Mouse (Mus musculus) C2C12 (cell line): Measurements from ENCODE around the gene Dnajb6. TPM values are rescaled to one million over a fixed set of nuclear protein-coding genes. Genes with fewer than 3 reads are reported as not detected.
A peak's percentile ranks its signal among the peaks of the same experiment; 100 is the strongest.

Experiments
- H3K27me3 ChIP-seq: one replicate; pipeline ENCODE4 v1.6.1; 2011; ENCODE audit not compliant: control insufficient read depth, insufficient read depth, insufficient read length
- H3K36me3 ChIP-seq: one replicate; pipeline ENCODE4 v1.6.1; 2011; ENCODE audit not compliant: control insufficient read depth, insufficient read depth
- H3K4me3 ChIP-seq: one replicate; pipeline ENCODE4 v1.5.1; 2011; ENCODE audit warnings: mild to moderate bottlenecking, control low read depth; ENCODE audit not compliant: poor library complexity, insufficient read depth, severe bottlenecking
- H3K79me2 ChIP-seq: one replicate; pipeline ENCODE4 v1.6.1; 2011; ENCODE audit not compliant: control insufficient read depth, insufficient read depth
- H3K79me3 ChIP-seq: one replicate; pipeline ENCODE4 v1.6.1; 2011; ENCODE audit warnings: low read depth, control low read depth
- H3ac ChIP-seq: one replicate; pipeline ENCODE3; 2011; ENCODE audit warnings: low read depth; ENCODE audit not compliant: control insufficient read depth, insufficient read length
- CEBPB ChIP-seq: IDR thresholded peaks from one replicate; pipeline ENCODE4 v1.6.1; 2011; ENCODE audit warnings: low read depth, mild to moderate bottlenecking, control low read depth, moderate library complexity
- CTCF ChIP-seq: IDR thresholded peaks from one replicate; pipeline ENCODE4 v1.5.1; 2011; ENCODE audit not compliant: control insufficient read depth, insufficient read depth, insufficient read length
- FOSL1 ChIP-seq: IDR thresholded peaks from one replicate; pipeline ENCODE4 v1.8.0; 2011; ENCODE audit warnings: mild to moderate bottlenecking, low read length; ENCODE audit not compliant: poor library complexity, insufficient read depth, severe bottlenecking
- MAX ChIP-seq: IDR thresholded peaks from one replicate; pipeline ENCODE4 v1.6.1; 2011; ENCODE audit warnings: mild to moderate bottlenecking, control low read depth
- MYOD1 ChIP-seq: IDR thresholded peaks from one replicate; pipeline ENCODE4 v1.6.1; 2011; ENCODE audit warnings: low read depth; ENCODE audit not compliant: control insufficient read depth, insufficient read length
- MYOG ChIP-seq: IDR thresholded peaks from one replicate; pipeline ENCODE4 v1.6.1; 2011; ENCODE audit not compliant: control insufficient read depth, insufficient read length; ENCODE audit errors: extremely low read depth
- USF1 ChIP-seq: IDR thresholded peaks from one replicate; pipeline ENCODE4 v1.6.1; 2011; ENCODE audit warnings: low read depth, mild to moderate bottlenecking, control low read depth, moderate library complexity
- polyA plus RNA-seq: library from polyadenylated mRNA; unstranded; fragments of >200 nt; fragmentation: generic; extraction: Trizol; gene quantifications from one replicate; pipeline ENCODE4 v1.2.1, GENCODE M21; 2012; ENCODE audit warnings: missing spikeins

The Dnajb6 gene
- polyA plus RNA-seq, 1 experiment, result 79.7 TPM

GRCm38 (mm10) chr5:29847494-29847893 is 112.0 kb downstream of the Dnajb6 start:
- Histone ChIP-seq H3K36me3 (no peaks in the 10 kb centered on the region), H3K4me3 (no peak overlapping the region), H3K27me3 (no peaks in the 10 kb centered on the region), H3ac (no peak overlapping the region), H3K79me2 (no peaks in the 10 kb centered on the region), H3K79me3 (no peaks in the 10 kb centered on the region)
- TF ChIP-seq FOSL1 (no peak), USF1 (no peak), MYOG (no peak), CEBPB (no peak), MYOD1 (no peak), MAX (no peak), CTCF (no peak)

GRCm38 (mm10) chr5:29848091-29848490 is 112.6 kb downstream of the Dnajb6 start:
- TF ChIP-seq MAX (no peak), FOSL1 (no peak), MYOD1 (no peak), MYOG (no peak), USF1 (no peak), CTCF (no peak), CEBPB (no peak)
- Histone ChIP-seq H3ac (no peak overlapping the region), H3K36me3 (no peaks in the 10 kb centered on the region), H3K4me3 (no peak overlapping the region), H3K79me3 (no peaks in the 10 kb centered on the region), H3K27me3 (no peaks in the 10 kb centered on the region), H3K79me2 (no peaks in the 10 kb centered on the region)

- no peak for TF ChIP-seq MYOD1
- TF ChIP-seq MYOG, result no peak
- no peak for TF ChIP-seq USF1
- no peak for TF ChIP-seq CEBPB
- no peak for TF ChIP-seq FOSL1
- TF ChIP-seq CTCF, result no peak
- Histone ChIP-seq H3K79me2 (no peaks in the 10 kb centered on the region), H3K79me3 (no peaks in the 10 kb centered on the region), H3ac (no peak overlapping the region), H3K36me3 (no peaks in the 10 kb centered on the region), H3K4me3 (no peak overlapping the region), H3K27me3 (no peaks in the 10 kb centered on the region)
These were observed 116.9 kb downstream of the Dnajb6 start for GRCm38 (mm10) chr5:29852376-29852775.

- no peak overlapping the region for H3ac ChIP-seq
- no peaks in the 10 kb centered on the region for H3K79me2 ChIP-seq
- no peaks in the 10 kb centered on the region for H3K27me3 ChIP-seq
- no peaks in the 10 kb centered on the region for H3K36me3 ChIP-seq
- no peak for TF ChIP-seq USF1
- H3K79me3 ChIP-seq, result no peaks in the 10 kb centered on the region
- no peak overlapping the region for H3K4me3 ChIP-seq
These were observed 117.5 kb downstream of the Dnajb6 start for GRCm38 (mm10) chr5:29853035-29853434.

- no peaks in the 10 kb centered on the region for H3K27me3 ChIP-seq
- TF ChIP-seq FOSL1 (no peak), MYOG (no peak), MAX (no peak), CTCF (no peak), CEBPB (no peak), USF1 (no peak), MYOD1 (no peak)
- H3K36me3 ChIP-seq, result no peaks in the 10 kb centered on the region
- no peak overlapping the region for H3ac ChIP-seq
- no peak overlapping the region for H3K4me3 ChIP-seq
- no peaks in the 10 kb centered on the region for H3K79me3 ChIP-seq
- no peaks in the 10 kb centered on the region for H3K79me2 ChIP-seq
These were observed 118.9 kb downstream of the Dnajb6 start for GRCm38 (mm10) chr5:29854376-29854775.

GRCm38 (mm10) chr5:29854971-29855370 is 119.5 kb downstream of the Dnajb6 start:
- TF ChIP-seq CEBPB (peak; percentile 25), MYOD1 (no peak), FOSL1 (no peak)

GRCm38 (mm10) chr5:29861522-29861921 is 126.0 kb downstream of the Dnajb6 start:
- no peak for TF ChIP-seq MYOG
- TF ChIP-seq CEBPB, result no peak
- no peak for TF ChIP-seq USF1
- no peak for TF ChIP-seq MYOD1
- TF ChIP-seq CTCF, result no peak
- TF ChIP-seq MAX, result no peak
- TF ChIP-seq FOSL1, result no peak
- Histone ChIP-seq H3K27me3 (no peaks in the 10 kb centered on the region), H3K4me3 (no peak overlapping the region), H3K36me3 (no peaks in the 10 kb centered on the region), H3K79me2 (no peaks in the 10 kb centered on the region), H3ac (no peak overlapping the region), H3K79me3 (no peaks in the 10 kb centered on the region)

More at GRCm38 (mm10) chr5:29854971-29855370, 119.5 kb downstream of the Dnajb6 start:
- Histone ChIP-seq H3K79me3 (no peaks in the 10 kb centered on the region), H3K4me3 (no peak overlapping the region), H3K79me2 (no peaks in the 10 kb centered on the region), H3K27me3 (no peaks in the 10 kb centered on the region), H3K36me3 (no peaks in the 10 kb centered on the region), H3ac (no peak overlapping the region)
